Mouse (Mus musculus) lung, postnatal 0 days (tissue): ENCODE measurements at regions not wholly inside any gene's neighbourhood (a gene's known extent, or its start where the extent isn't known, plus 50 kb on each side); places are given as distances from the start of the nearest gene placed in this dataset.

Experiments used
- CTCF ChIP-seq: IDR thresholded peaks from 2 replicates; pipeline ENCODE4 v1.5.1; 2016; ENCODE audit warnings: antibody characterized with exemption, mild to moderate bottlenecking
- EP300 ChIP-seq: IDR thresholded peaks from 2 replicates; pipeline ENCODE4 v1.6.1; 2016; ENCODE audit warnings: antibody characterized with exemption, mild to moderate bottlenecking, control low read depth

DNA sequence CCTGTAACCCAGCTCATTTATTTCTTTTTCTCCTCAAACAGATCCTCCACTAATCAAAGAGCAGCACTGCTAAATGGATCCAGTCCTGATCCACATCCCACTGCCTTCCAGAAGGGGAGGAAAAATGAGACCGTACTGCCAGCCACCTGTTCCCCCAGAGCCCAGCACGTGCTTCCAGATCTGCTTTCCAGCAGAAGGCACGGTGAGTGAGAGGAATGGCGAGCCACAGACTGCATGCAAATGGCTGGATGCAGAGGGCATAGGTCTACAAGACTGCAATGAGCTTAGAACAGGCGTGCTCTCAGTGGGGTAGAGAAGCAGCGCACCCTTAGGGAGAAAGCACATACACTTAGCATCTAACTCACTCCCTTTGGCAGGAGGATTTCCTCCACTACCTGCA, 265.0 kb downstream of the Irs2 start:
- TF ChIP-seq EP300 (no peak), CTCF (no peak)
